Mouse (Mus musculus): Measurements from ENCODE around the gene Rffl.

Rffl gene

DNA sequence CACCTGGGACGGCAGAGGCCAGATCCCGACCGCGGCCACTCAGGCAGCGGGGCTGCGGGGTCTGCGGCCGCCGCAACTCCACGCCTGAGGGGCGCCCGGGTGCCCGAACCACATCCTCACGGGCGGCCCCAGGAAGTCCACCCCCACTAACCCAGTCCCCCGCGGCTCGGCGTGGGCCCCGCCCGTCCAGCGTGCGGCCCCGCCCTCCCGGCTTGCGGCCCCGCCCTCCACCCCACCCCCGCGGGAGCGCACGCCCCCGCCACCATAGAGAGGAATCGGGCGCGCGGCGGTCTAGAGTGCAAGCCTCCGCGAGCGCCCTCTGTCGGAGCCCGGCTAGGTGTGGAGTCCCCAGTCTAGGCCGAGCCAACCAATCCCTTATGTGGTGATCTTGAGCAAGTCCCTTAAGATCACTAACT is at the start of gene Rffl:
Gene Rffl, minus strand, starts transcription at position 180 of the 416 bp plus-strand sequence.
- peak; percentile 94 for DNase-seq (ENCODE audit: low spot score)

- no peak for DNase-seq (ENCODE audit: low spot score)
Measured at GRCm38 (mm10) chr11:82920768-82921167, 49.8 kb upstream of the Rffl start.

GRCm38 (mm10) chr11:82914711-82915352 is 43.8 kb upstream of the Rffl start:
- peak; percentile 93 for DNase-seq (ENCODE audit: low spot score)

DNA sequence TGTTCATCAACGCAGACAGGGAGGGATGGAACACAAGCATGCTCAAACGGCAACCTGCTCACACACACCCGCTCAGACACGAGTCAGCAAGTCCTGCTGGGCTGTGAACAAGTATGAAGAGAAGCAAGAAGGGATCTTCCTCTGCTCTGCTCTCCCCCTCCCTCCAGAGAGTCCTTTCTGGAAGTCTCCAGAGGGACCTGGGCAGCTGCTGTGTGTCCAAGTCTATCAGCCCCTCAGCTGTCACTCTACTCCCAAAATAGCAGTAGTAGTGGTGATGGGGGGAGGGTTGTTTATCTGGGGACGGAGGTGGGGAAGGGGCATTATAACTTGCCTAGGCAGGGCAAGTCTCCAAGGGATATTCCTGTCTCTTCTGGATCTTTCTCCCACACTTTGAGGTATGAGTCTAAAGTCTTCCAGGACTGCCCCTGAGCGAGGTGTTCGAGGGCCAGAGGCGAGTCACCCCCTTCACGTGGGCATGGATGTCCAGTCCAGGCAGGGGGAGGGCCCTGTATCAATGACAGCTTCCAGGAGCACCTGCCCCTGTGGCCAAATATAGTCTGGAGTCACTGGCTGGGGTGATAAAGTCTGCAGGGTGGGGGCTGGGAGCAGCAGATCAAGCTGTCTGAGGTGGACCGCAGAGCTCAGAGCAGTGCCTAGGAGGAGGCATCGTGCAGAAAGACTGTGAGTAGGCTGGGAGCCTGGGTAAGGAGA is 39.8 kb upstream of the Rffl start:
- no peak for DNase-seq (ENCODE audit: low spot score)

GRCm38 (mm10) chr11:82910250-82910649 is 39.2 kb upstream of the Rffl start, which contains the start of gene Unc45b:
Gene Unc45b (plus strand): TSS chr11:82910550.
- no peak for DNase-seq (ENCODE audit: low spot score)

DNA sequence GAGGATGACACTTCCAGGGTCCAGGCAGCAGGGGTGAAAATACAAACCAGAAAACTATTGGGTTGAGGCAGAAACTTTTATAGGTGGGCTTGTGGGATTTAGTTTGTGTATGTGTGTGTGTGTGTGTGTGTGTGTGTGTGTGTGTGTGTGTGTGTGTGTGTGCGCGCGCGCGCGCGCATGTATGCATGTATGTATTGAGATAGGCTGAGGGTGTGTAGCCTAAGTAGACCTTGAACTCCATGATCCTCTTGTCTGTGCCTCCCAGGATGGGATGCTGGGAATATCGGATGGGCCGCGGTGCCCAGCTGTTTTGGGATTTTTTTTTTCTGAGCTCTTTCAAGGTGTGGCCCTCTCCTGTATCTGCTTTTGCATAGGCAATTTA is 37.6 kb upstream of the Rffl start:
- no peak for DNase-seq (ENCODE audit: low spot score)

- peak; percentile 96 for DNase-seq (ENCODE audit: low spot score)
Measured at GRCm38 (mm10) chr11:82907651-82908607, 36.9 kb upstream of the Rffl start, which contains the start of gene Nle1. Gene Nle1 (minus strand): TSS chr11:82908411.

GRCm38 (mm10) chr11:82905816-82906215 is 34.8 kb upstream of the Rffl start:
- no peak for DNase-seq (ENCODE audit: low spot score)

DNA sequence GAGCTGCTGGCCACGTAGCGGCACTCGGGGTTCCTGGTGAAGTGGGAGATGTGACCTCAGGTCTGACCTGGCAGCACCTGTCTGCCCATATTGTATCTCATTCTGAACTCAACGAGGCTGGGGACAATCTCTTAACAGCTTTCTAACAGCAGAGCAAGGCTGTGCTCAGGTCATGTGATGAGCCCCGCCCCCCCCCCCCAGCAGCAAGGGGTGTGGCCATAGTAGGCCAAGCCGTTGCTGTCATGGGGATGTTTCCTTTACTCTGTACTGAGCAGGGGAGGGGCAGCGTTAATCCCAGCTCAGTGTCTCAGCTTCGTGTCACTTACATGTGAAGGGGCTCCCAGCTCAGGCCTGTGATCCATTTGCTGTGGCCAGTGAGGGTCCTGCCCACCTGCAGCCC is 33.9 kb upstream of the Rffl start:
- no peak for DNase-seq (ENCODE audit: low spot score)

GRCm38 (mm10) chr11:82901606-82902310 is 30.7 kb upstream of the Rffl start:
- DNase-seq (ENCODE audit: low spot score), result no peak

GRCm38 (mm10) chr11:82899720-82900119 is 28.7 kb upstream of the Rffl start:
- DNase-seq (ENCODE audit: low spot score), result no peak

- DNase-seq (ENCODE audit: low spot score), result no peak
Measured at GRCm38 (mm10) chr11:82897478-82897877, 26.5 kb upstream of the Rffl start.

DNA sequence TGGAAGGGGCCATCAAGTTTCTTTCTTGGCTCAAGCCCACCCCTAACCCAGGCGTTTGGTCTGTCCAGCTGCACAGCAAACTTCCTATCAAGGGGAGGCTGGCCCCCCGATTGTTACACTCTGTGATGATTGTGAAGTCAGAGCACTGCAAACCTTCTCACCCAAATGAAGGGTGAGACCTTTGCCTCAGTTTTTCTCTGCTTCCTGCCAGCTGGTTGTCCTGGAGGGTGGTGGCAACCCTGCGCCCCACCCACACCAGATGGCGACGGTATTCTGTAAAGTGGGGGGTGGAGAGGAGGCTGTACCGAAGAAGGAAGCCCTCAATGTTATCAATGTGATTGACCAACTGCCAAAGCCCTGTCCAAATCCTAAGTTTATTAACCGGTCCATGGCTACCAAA is 20.9 kb upstream of the Rffl start, which contains the start of gene Fndc8:
Gene Fndc8, plus strand, starts transcription at position 189 of the 400 bp plus-strand sequence.
- DNase-seq (ENCODE audit: low spot score), result no peak

GRCm38 (mm10) chr11:82890342-82890762 is 19.3 kb upstream of the Rffl start, which contains the start of gene Rad51d:
Gene Rad51d (minus strand): TSS chr11:82890614.
- DNase-seq (ENCODE audit: low spot score), result peak; percentile 94

GRCm38 (mm10) chr11:82889524-82890341 is 18.7 kb upstream of the Rffl start:
- DNase-seq (ENCODE audit: low spot score), result peak; percentile 21

GRCm38 (mm10) chr11:82888491-82888946 is 17.5 kb upstream of the Rffl start:
- no peak for DNase-seq (ENCODE audit: low spot score)

DNA sequence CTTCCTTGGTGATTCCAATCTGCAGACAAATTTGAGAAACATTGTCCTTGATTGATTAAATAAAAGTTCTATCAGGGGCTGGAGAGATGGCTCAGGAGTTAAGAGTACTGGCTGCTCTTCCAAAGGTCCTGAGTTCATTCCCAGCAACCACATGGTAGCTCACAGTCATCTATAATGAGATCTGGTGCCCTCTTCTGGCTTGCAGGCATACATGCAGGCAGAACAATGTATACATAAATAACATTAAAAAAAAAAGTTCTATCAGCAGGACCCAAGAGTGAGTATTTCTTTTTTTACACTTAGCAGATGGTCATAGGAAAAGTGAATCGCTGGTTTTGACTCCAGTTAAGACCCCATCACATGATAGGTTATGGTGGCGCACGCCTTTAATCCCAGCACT is 15.5 kb upstream of the Rffl start:
- DNase-seq (ENCODE audit: low spot score), result no peak

DNA sequence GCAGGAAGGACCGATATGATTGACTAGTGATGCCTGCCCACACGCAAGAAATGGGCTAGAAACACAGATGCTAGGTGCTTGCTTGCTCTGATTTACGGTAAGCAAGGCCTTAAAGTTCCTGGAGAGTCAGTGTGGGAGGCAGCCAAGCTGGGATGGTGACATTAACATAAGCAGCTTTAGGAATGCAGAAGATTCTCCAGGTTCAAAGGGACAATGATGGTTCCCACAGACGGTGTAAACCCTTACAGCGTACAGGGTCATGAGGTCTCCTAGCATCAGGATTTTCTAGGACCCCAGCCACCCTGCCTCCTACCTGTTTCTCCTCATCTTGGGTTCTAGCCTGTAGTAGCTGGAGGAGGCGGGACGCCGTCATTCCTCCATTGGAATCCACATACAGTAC is 12.2 kb upstream of the Rffl start:
- DNase-seq (ENCODE audit: low spot score), result no peak

GRCm38 (mm10) chr11:82877726-82878344 is 6.8 kb upstream of the Rffl start:
- no peak for DNase-seq (ENCODE audit: low spot score)

DNA sequence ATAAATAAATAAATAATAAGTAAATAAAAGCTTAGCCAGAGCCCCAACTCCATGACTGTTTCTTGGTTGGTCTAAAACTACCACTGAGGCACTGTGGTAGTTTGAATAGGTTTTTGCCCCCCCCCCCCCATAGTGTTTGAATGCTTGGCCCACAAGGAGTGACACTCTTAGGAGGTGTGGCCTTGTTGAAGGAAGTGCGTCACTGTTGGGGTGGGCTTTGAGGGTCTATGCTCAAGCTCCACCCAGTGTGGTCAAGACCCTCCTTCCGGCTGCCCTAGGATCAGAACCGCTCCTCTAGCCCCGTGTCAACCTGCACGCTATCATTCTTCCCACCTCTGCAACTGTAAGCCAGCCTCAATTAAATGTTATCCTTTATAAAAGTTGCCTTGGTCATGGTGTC is 4.6 kb upstream of the Rffl start:
- DNase-seq (ENCODE audit: low spot score), result no peak

Data from embryo, embryonic 10 days (tissue).